Mouse (Mus musculus): Measurements from ENCODE around the gene Gm47995.
A peak's percentile ranks its signal among the peaks of the same experiment; 100 is the strongest.
"Not testable (repeated sequence)": the region's sequence is repeated elsewhere in the genome, so short reads cannot be mapped to it uniquely, and the experiment has no call there.

The Gm47995 gene

DNA sequence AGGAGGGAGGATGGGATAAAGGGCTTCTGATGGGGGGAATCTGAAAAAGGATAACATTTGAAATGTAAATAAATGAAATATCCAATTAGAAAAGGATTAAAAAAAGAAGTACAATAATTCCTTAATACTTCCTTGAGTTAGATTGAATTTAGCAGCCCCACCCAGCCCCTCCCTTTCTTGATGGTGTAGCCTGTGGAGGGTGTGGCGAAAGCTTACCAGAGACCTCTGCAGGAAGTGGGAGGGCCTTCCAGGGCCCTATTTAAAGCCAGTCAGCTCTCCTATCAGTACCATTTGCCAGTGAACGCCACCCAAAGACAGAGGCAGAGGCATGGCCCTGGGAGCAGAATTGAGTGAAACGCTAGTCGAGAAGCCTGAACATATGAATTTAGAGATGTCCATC is at the start of gene Gm47995:
TSS of gene Gm47995 (plus strand) at position 329 of the 400 bp plus-strand sequence.
- not testable (repeated sequence) for TF ChIP-seq GATA4 (IDR thresholded peaks at IDR 0.05; ENCODE audit: insufficient replicate concordance, low read length)

DNA sequence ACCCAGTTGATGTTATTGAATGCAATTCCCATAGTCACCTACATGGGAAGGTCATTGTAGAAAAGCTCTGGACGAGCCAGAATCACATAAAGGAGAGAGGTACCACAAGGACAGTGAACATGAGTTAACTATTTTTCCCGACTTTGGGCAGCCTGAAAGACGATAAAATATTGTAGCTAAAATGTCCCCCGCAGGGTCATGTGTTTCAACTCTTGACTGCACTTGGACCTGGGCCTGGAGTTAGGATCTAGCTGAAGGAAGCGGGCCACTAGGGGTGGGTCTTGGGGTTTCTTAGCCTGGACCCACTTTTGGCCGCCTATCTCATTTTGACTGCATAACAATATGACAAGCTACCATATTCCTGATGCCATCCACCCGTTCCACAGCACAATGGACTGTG is 48.0 kb upstream of the Gm47995 start:
- TF ChIP-seq GATA4 (IDR thresholded peaks at IDR 0.05; ENCODE audit: insufficient replicate concordance, low read length) = no peak

DNA sequence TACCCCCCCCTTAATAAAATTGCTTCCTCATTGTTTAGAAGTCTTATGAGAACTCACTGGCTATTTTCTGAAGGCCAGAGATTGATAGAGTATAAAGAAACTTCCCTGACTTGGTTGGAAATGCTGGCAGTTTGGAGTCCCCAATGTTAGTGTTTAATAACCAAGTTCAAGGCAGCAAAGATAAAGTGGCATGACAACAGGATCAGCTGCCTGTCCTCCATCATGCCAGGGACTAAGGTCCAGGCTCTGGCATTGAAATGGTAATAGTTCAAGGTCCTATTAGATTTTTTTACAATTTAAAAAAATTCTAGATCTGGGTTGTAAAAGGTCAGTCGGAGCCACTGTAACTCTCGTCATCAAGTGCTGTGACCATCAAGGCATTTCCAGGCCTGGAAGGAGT is 47.2 kb upstream of the Gm47995 start:
- TF ChIP-seq GATA4 (IDR thresholded peaks at IDR 0.05; ENCODE audit: insufficient replicate concordance, low read length) = peak; percentile 61; the same call in 1 of the 2 replicates

- peak; percentile 93 for TF ChIP-seq GATA4 (IDR thresholded peaks at IDR 0.05; ENCODE audit: insufficient replicate concordance, low read length)
These were observed 45.1 kb upstream of the Gm47995 start for GRCm38 (mm10) chr1:151153056-151153652.

GRCm38 (mm10) chr1:151156129-151156528 is 42.1 kb upstream of the Gm47995 start:
- TF ChIP-seq GATA4 (IDR thresholded peaks at IDR 0.05; ENCODE audit: insufficient replicate concordance, low read length) = no peak

- peak; percentile 52; the same call in 1 of the 2 replicates for TF ChIP-seq GATA4 (IDR thresholded peaks at IDR 0.05; ENCODE audit: insufficient replicate concordance, low read length)
These were observed 41.2 kb upstream of the Gm47995 start for GRCm38 (mm10) chr1:151156777-151157632.

DNA sequence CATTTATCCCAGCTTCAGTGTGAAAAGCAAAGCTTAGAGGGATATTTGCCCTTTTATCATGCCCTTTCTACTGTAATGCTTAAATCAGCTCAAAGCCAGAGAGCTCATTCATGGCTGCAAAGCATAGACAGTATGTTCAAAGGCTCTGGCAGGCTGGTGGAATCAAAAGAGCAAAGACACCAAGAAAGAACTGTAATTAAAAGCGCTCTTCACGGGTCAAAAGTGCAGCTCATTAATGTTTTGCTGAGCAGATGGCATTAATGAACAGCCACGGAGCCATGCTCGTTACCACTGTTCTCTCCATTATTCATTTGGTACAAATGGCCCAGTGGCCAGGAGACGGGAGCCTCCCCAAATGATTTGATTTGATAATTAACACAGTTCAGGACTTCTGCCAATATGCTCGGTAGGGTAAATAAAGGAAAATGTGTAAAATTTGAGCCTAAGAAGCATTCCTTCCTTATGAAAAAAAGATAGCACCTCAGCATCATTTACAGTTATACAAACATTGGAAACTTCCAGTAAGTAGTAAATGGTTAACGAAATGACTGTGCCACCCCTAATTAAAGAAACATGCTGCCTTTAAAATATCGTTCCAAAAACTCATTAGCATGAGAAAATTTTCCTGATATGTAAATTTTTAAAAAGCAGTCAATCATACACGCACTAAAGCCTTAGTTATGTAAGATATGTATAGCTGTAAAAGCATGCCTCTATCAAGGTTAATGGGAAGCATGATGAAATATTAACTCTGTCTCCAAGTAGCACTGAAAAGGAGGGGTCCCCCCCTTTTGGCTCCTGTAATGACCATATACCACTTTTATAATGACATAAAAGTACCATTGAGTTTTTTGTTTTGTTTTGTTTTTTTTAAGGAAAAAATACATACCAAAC is 40.0 kb upstream of the Gm47995 start:
- TF ChIP-seq GATA4 (IDR thresholded peaks at IDR 0.05; ENCODE audit: insufficient replicate concordance, low read length) = no peak

GRCm38 (mm10) chr1:151158857-151159510 is 39.3 kb upstream of the Gm47995 start:
- no peak for TF ChIP-seq GATA4 (IDR thresholded peaks at IDR 0.05; ENCODE audit: insufficient replicate concordance, low read length)

GRCm38 (mm10) chr1:151166031-151166430 is 32.2 kb upstream of the Gm47995 start:
- TF ChIP-seq GATA4 (IDR thresholded peaks at IDR 0.05; ENCODE audit: insufficient replicate concordance, low read length) = peak; percentile 67; the same call in 1 of the 2 replicates

- TF ChIP-seq GATA4 (IDR thresholded peaks at IDR 0.05; ENCODE audit: insufficient replicate concordance, low read length) = no peak
These were observed 30.8 kb upstream of the Gm47995 start for GRCm38 (mm10) chr1:151167297-151168047.

DNA sequence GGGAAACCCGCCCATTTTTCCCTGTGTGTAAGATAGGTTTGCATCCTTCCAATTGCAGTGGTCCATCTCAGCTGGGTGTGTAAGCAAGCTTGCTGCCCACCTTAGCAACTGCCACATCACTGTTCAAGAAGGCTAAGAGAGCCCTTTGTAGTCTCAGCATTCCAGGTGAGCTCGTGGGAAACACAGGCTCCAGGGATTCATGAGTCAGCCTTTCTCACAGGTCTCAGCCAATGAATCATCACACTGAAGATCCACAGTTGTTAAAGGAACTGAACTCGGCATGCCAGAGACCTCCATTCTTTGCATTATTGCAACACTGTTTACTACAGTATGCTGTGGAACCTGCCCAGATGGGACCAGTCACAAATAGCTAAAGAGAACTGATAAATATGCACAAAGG is 29.6 kb upstream of the Gm47995 start:
- TF ChIP-seq GATA4 (IDR thresholded peaks at IDR 0.05; ENCODE audit: insufficient replicate concordance, low read length) = no peak

DNA sequence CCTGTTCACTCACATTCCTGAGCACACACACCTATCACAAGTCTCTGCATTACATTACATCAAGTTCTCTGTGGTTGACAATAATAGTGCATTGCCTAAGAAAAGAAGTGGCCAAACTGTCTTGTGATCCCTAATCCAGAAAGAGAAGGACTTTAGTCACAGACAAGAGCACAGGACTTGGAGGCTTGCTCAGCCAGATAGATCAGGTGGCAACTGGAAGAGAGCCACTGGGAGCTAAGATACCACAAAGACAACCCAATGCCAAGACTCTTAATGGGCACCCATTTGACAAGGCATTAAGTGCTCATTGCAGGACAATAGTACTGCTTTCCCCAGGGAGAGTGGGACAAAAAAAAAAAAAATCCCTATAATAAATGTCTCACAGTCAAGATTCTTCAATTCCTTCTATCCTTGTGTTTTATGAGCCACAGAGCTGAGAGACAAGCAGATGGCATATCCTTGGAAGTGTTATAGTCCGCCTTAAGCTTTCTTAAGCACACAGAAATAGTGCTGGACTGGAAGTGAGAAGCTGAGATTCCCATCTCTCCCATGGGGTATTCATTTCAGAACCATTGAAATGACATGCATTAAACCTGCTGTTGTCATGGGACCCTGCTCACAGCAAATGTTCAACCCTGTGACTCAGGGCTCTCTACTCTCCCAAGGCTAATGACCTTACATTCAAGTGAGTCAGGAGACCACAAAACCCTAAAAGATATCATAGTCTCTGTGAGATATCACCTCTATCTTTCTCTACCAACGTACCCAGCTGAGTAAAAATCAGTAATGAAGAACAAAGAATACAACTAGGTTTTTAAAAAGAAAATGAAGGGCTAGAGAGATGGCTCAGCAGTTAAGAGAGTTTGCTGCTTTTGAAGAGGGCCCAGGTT is 26.4 kb upstream of the Gm47995 start:
- no peak for TF ChIP-seq GATA4 (IDR thresholded peaks at IDR 0.05; ENCODE audit: insufficient replicate concordance, low read length)

All from liver, adult (tissue).